Mouse (Mus musculus): ENCODE data around the gene Ccdc9b.

Gene Ccdc9b

DNA sequence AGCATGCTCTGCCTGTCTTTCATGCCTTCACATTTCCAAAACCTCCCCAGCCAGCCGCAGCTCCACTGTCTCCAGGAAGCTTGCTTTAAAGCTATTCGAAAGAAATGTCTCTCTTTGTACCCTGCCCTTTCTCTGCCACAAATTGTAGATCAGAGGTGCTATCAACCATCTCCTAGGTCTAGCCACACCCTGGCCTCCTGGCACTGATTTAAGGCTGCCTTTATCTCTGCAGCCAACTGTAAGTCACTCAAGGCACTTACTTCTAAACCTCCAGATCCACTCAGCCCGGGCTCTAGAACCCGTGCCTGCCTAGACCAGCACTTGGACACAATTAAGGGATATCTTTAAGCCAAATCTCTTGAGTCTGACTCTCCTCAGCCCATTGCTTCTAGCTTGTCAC, 16.0 kb upstream of the Ccdc9b start:
- no peak for DNase-seq (ENCODE audit: extremely low spot score, low read depth, low spot score)

DNA sequence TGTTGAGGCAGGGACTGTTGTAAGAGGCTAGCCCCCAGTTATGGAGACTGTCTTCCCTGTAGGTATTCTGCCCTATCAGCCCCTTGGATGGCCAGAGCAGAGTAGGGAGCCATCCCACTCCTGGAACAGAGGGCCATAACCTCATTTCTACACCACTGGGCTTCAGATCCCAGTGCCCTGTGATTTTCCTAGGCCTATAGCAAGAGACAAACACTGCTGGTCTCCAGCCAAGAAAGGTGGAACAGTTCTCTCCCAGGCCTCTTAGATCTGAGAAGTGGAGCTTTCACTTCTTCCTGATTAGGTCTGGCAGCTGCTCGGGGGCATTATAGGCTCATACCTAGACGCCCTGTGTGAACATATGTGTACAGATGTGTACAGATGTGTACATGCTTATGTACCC, 13.8 kb upstream of the Ccdc9b start:
- DNase-seq (ENCODE audit: extremely low spot score, low read depth, low spot score): no peak

DNA sequence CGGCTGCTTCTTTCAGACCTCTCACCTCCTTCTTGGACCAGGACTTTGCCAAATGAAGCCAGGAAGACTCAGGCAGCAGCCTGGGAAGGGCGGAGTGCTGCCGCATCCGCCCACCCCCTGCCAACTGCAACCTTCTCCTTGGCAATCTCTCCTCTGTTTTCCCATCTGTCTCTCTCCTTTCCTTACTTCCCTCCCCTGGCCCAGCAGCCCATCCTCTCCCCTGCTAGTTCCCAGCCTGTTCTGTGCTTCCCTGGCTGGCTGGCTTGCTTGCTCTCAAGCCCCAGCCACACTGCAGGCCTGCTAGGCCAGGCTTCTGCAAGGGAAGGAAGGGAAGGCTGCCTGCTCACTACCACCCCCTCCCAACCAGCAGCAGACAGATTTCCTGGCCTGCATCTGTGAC, 13.4 kb upstream of the Ccdc9b start:
- DNase-seq (ENCODE audit: extremely low spot score, low read depth, low spot score): no peak

GRCm38 (mm10) chr2:118775396-118775795, 12.9 kb upstream of the Ccdc9b start:
- DNase-seq (ENCODE audit: extremely low spot score, low read depth, low spot score): no peak

DNA sequence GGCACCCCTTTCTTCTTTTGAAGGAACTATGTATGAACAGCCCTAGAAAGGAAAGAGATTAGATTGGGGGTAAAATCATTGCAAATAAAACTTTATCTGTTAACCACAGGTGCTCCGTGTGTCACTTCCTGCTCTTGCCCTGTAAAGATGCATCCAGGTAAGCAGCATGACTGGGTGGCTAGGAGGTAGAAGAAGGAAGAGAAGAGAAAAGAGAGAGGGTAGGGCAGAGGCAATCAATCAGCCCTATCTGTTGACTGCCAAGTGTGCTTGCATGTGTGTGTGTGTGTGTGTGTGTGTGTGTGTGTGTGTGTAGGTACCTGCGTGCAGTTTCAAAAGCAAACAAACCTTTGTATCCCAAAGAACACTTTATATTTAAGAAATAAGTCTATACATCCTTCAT, 12.1 kb upstream of the Ccdc9b start:
- DNase-seq (ENCODE audit: extremely low spot score, low read depth, low spot score): no peak

GRCm38 (mm10) chr2:118772158-118772874, 9.9 kb upstream of the Ccdc9b start, which contains the start of gene Phgr1:
TSS of gene Phgr1 (plus strand) at chr2:118772769.
- DNase-seq (ENCODE audit: extremely low spot score, low read depth, low spot score): no peak

GRCm38 (mm10) chr2:118766041-118767033, 3.9 kb upstream of the Ccdc9b start:
- DNase-seq (ENCODE audit: extremely low spot score, low read depth, low spot score): no peak

- DNase-seq (ENCODE audit: extremely low spot score, low read depth, low spot score): no peak
These were observed 2.4 kb upstream of the Ccdc9b start for GRCm38 (mm10) chr2:118764875-118765274.

DNA sequence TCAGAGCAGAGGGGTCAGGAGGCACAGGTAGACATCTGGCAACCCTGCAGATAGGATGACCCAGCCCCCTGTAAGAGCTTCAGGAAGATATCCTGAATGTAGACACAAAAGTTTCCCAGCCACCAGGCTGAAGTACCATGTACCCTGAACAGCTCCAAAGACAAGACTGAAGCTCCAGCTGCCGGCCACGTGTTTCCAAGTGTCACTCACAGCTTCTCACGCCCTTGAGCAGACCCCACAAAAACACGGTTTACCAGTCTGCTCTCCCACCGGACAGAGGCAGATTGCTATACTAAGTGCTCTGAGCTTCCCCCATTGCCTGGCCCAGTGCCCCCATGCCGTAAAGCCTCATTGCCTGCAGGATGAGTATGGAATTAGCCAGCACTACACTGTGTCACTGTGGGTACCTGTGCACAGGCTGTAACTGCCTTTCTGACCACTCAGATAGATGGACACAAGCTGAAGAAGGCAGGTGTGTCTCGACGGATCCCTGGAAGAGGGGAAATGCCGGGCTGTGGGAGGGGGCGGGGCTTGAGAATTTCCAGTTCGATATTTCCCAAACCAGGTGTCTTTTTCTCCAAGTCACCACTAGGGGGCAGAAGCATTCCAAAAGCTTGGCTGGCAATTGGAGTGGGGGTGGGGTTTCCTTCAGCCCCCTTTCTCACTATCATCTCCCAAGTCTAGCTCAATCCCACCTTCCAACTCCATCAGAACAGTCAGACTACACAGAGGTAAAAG, 1.8 kb upstream of the Ccdc9b start:
- no peak for DNase-seq (ENCODE audit: extremely low spot score, low read depth, low spot score)

- no peak for DNase-seq (ENCODE audit: extremely low spot score, low read depth, low spot score)
These were observed 1.0 kb upstream of the Ccdc9b start for GRCm38 (mm10) chr2:118763469-118763868.

- no peak for DNase-seq (ENCODE audit: extremely low spot score, low read depth, low spot score)
These were observed 305 bp upstream of the Ccdc9b start for GRCm38 (mm10) chr2:118762784-118763148.

DNA sequence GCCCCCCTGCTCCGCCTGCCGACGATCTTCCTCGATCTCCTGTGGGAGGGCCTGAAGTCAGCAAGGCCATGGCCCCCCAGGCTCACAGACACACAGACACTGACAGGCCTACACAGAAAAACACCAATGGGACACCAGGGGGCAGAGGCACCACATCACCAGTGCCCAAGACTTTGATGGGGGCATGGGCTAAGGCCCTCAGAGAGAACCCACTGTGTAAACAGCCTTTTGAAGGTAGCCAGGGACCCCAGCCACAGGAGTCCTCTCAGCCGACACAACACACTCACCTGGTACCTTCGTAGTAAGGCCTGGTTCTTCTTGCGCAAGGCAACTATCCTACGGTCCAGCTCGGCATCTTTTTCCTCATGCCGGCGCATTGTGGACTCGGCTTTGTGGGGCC, 1.1 kb downstream of the Ccdc9b start:
- no peak for DNase-seq (ENCODE audit: extremely low spot score, low read depth, low spot score)

- no peak for DNase-seq (ENCODE audit: extremely low spot score, low read depth, low spot score)
These were observed 2.0 kb downstream of the Ccdc9b start for GRCm38 (mm10) chr2:118760311-118761025.

DNA sequence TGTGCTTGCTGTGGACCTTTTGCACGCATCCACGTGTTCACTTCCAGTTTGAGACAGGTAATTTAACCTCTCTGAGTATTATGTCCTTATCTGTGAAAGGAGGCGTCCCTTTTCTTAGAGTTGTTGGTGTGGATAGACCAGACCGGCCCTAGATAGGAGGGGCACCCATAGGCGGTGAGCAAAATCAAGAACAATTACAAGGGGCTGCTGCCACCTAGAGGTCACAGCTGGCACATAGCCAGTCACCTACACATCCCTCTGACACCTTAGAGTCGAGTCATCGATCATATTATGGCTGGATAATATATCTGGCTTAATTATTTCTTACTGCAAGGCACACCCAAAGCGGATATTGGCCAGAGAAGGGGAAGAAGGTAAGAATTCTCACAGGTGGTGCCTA, 2.6 kb downstream of the Ccdc9b start:
- DNase-seq (ENCODE audit: extremely low spot score, low read depth, low spot score): no peak

- DNase-seq (ENCODE audit: extremely low spot score, low read depth, low spot score): no peak
These were observed 6.4 kb downstream of the Ccdc9b start for GRCm38 (mm10) chr2:118756103-118756502.

- DNase-seq (ENCODE audit: extremely low spot score, low read depth, low spot score): no peak
These were observed 7.1 kb downstream of the Ccdc9b start for GRCm38 (mm10) chr2:118755407-118755806.

GRCm38 (mm10) chr2:118754143-118754542, 8.3 kb downstream of the Ccdc9b start:
- no peak for DNase-seq (ENCODE audit: extremely low spot score, low read depth, low spot score)

- no peak for DNase-seq (ENCODE audit: extremely low spot score, low read depth, low spot score)
These were observed 9.7 kb downstream of the Ccdc9b start for GRCm38 (mm10) chr2:118752792-118753108.

- DNase-seq (ENCODE audit: extremely low spot score, low read depth, low spot score): no peak
These were observed 10.3 kb downstream of the Ccdc9b start for GRCm38 (mm10) chr2:118751896-118752791.

DNA sequence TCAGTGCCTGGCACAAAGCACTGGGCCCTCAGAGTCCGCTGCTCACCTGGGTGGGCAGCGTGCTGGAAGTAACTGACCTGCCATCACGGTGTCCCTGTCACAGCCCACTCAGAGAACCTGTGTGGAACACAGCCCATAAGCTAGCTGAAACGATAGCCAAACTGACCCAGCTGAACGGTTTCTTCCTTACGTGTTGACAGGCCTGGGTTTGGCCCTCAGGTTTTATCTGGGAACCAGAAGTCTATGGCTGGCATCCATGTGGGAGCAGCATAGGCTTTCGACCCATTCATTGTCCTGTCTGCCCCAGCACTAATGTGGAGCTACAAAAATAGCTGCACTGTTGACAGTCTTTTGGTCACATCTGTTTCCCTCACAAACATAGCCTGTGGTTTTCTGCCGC, 12.0 kb downstream of the Ccdc9b start:
- no peak for DNase-seq (ENCODE audit: extremely low spot score, low read depth, low spot score)
